Mouse (Mus musculus) myocyte (in vitro differentiated cells): ENCODE measurements around the gene Cux1. TPM values are rescaled to one million over a fixed set of nuclear protein-coding genes. Genes with fewer than 3 reads are reported as not detected.

ENCODE experiments used
- H3K27me3 ChIP-seq: one replicate; pipeline ENCODE4 v1.6.1; 2011; ENCODE audit not compliant: control insufficient read depth, insufficient read depth, insufficient read length
- H3K36me3 ChIP-seq: one replicate; pipeline ENCODE4 v1.6.1; 2011; ENCODE audit not compliant: control insufficient read depth, insufficient read depth
- H3K4me2 ChIP-seq: one replicate; pipeline ENCODE4 v1.6.1; 2011; ENCODE audit warnings: low read depth, control low read depth
- H3K4me3 ChIP-seq: one replicate; pipeline ENCODE4 v1.5.1; 2011; ENCODE audit warnings: mild to moderate bottlenecking, control low read depth, moderate library complexity
- H3K79me2 ChIP-seq: one replicate; pipeline ENCODE4 v1.6.1; 2011; ENCODE audit not compliant: control insufficient read depth, insufficient read depth
- H3ac ChIP-seq: one replicate; pipeline ENCODE4 v1.6.1; 2011; ENCODE audit not compliant: control insufficient read depth, insufficient read length
- CEBPB ChIP-seq: IDR thresholded peaks from 2 replicates; pipeline ENCODE4 v1.6.1; 2011; ENCODE audit warnings: mild to moderate bottlenecking, moderate library complexity; ENCODE audit not compliant: poor library complexity, insufficient read depth, severe bottlenecking
- E2F4 ChIP-seq: IDR thresholded peaks from one replicate; pipeline ENCODE4 v1.6.1; 2011; ENCODE audit warnings: mild to moderate bottlenecking, control low read depth, moderate library complexity; ENCODE audit not compliant: insufficient read depth
- MAX ChIP-seq: IDR thresholded peaks from one replicate; pipeline ENCODE4 v1.6.1; 2011; ENCODE audit warnings: low read depth, mild to moderate bottlenecking, control low read depth
- MYOD1 ChIP-seq, 3 experiments: IDR thresholded peaks; one replicate each; pipeline ENCODE4 v1.6.1; 2011; ENCODE audit warnings: control low read depth in 2 of 3, low read depth in 2 of 3, mild to moderate bottlenecking in 2 of 3, moderate library complexity in 1 of 3; ENCODE audit not compliant: insufficient read length in 2 of 3, control insufficient read depth in 1 of 3
- MYOG ChIP-seq, 3 experiments: IDR thresholded peaks; one replicate each; pipeline ENCODE4 v1.6.1; 2011; ENCODE audit warnings: control low read depth in 2 of 3, low read depth in 2 of 3, mild to moderate bottlenecking in 2 of 3; ENCODE audit not compliant: insufficient read length in 2 of 3, control insufficient read depth in 1 of 3, insufficient read depth in 1 of 3
- POLR2A ChIP-seq: IDR thresholded peaks from one replicate; pipeline ENCODE4 v1.6.1; 2011; ENCODE audit warnings: low read depth, mild to moderate bottlenecking, control low read depth, moderate library complexity; ENCODE audit not compliant: insufficient read length
- POLR2AphosphoS2 ChIP-seq: IDR thresholded peaks from one replicate; pipeline ENCODE4 v1.6.1; 2011; ENCODE audit warnings: low read depth, control low read depth; ENCODE audit not compliant: insufficient read length
- REST ChIP-seq: IDR thresholded peaks from one replicate; pipeline ENCODE4 v1.6.1; 2011; ENCODE audit warnings: mild to moderate bottlenecking, control low read depth, moderate library complexity; ENCODE audit not compliant: insufficient read depth, insufficient read length
- SRF ChIP-seq: IDR thresholded peaks from one replicate; pipeline ENCODE4 v1.6.1; 2011; ENCODE audit warnings: low read depth; ENCODE audit not compliant: control insufficient read depth, insufficient read length
- TCF12 ChIP-seq: IDR thresholded peaks from one replicate; pipeline ENCODE4 v1.6.1; 2011; ENCODE audit warnings: mild to moderate bottlenecking, control low read depth; ENCODE audit not compliant: poor library complexity, insufficient read depth, severe bottlenecking
- TCF3 ChIP-seq: IDR thresholded peaks from one replicate; pipeline ENCODE4 v1.6.1; 2011; ENCODE audit warnings: low read depth, control low read depth; ENCODE audit not compliant: insufficient read length
- USF1 ChIP-seq: IDR thresholded peaks from one replicate; pipeline ENCODE4 v1.6.1; 2011; ENCODE audit warnings: low read depth, mild to moderate bottlenecking, control low read depth, moderate library complexity
- polyA plus RNA-seq: library from polyadenylated mRNA; unstranded; fragments of >200 nt; fragmentation: generic; extraction: Trizol; gene quantifications from one replicate; pipeline ENCODE4 v1.2.1, GENCODE M21; 2012; ENCODE audit warnings: missing spikeins

The Cux1 gene
- polyA plus RNA-seq, 1 experiment, result 50.7 TPM

- H3K27me3 ChIP-seq, result no peaks in the 10 kb centered on the region
- no peak overlapping the region for H3K4me3 ChIP-seq
- TF ChIP-seq SRF (no peak), MYOD1 (IDR thresholded peaks at IDR 0.05; ENCODE audit: control insufficient read depth in 1 of 3, insufficient read length in 2 of 3, low read depth in 2 of 3) (peak in 1 of 3 experiments; percentile 44), MAX (no peak)
- H3K4me2 ChIP-seq, result no peak overlapping the region
- no peaks in the 10 kb centered on the region for H3K79me2 ChIP-seq
- H3ac ChIP-seq, result no peak overlapping the region
- peaks cover 22% of the 10 kb centered on the region for H3K36me3 ChIP-seq
Measured at GRCm38 (mm10) chr5:136289776-136290175, 277.5 kb downstream of the Cux1 start.

- no peaks in the 10 kb centered on the region for H3K79me2 ChIP-seq
- no peak overlapping the region for H3ac ChIP-seq
- H3K27me3 ChIP-seq, result no peaks in the 10 kb centered on the region
- no peak for TF ChIP-seq MYOD1 (IDR thresholded peaks at IDR 0.05; ENCODE audit: control insufficient read depth in 1 of 3, insufficient read length in 2 of 3, low read depth in 2 of 3)
- H3K4me2 ChIP-seq, result no peak overlapping the region
- H3K36me3 ChIP-seq, result peaks cover 30% of the 10 kb centered on the region
- no peak overlapping the region for H3K4me3 ChIP-seq
Measured at GRCm38 (mm10) chr5:136288351-136289081, 278.8 kb downstream of the Cux1 start.

- Histone ChIP-seq H3K27me3 (no peaks in the 10 kb centered on the region), H3K79me2 (no peaks in the 10 kb centered on the region), H3K36me3 (peaks cover 29% of the 10 kb centered on the region), H3K4me3 (no peak overlapping the region), H3ac (no peak overlapping the region), H3K4me2 (no peak overlapping the region)
- TF ChIP-seq SRF (no peak), MYOD1 (IDR thresholded peaks at IDR 0.05; ENCODE audit: control insufficient read depth in 1 of 3, insufficient read length in 2 of 3, low read depth in 2 of 3) (no peak), TCF12 (no peak), REST (no peak), POLR2AphosphoS2 (no peak), MYOG (IDR thresholded peaks at IDR 0.05; ENCODE audit: control insufficient read depth in 1 of 3, insufficient read depth in 1 of 3, insufficient read length in 2 of 3, low read depth in 2 of 3) (no peak), POLR2A (no peak), USF1 (no peak), TCF3 (no peak), CEBPB (no peak), MAX (no peak), E2F4 (no peak)
Measured at GRCm38 (mm10) chr5:136286566-136286965, 280.7 kb downstream of the Cux1 start.

GRCm38 (mm10) chr5:136285106-136285505, 282.2 kb downstream of the Cux1 start:
- Histone ChIP-seq H3K4me3 (no peak overlapping the region), H3ac (no peak overlapping the region), H3K79me2 (no peaks in the 10 kb centered on the region), H3K4me2 (no peak overlapping the region), H3K27me3 (no peaks in the 10 kb centered on the region), H3K36me3 (peaks cover 32% of the 10 kb centered on the region)
- no peak for TF ChIP-seq MYOD1 (IDR thresholded peaks at IDR 0.05; ENCODE audit: control insufficient read depth in 1 of 3, insufficient read length in 2 of 3, low read depth in 2 of 3)

GRCm38 (mm10) chr5:136281351-136281750, 285.9 kb downstream of the Cux1 start:
- no peaks in the 10 kb centered on the region for H3K79me2 ChIP-seq
- no peak overlapping the region for H3ac ChIP-seq
- H3K36me3 ChIP-seq, result peaks cover 51% of the 10 kb centered on the region
- no peak overlapping the region for H3K4me3 ChIP-seq
- TF ChIP-seq MYOD1 (IDR thresholded peaks at IDR 0.05; ENCODE audit: control insufficient read depth in 1 of 3, insufficient read length in 2 of 3, low read depth in 2 of 3) (no peak), E2F4 (no peak), POLR2A (no peak)
- H3K4me2 ChIP-seq, result no peak overlapping the region
- no peaks in the 10 kb centered on the region for H3K27me3 ChIP-seq

GRCm38 (mm10) chr5:136274739-136275138, 292.6 kb downstream of the Cux1 start:
- TF ChIP-seq MAX (no peak), MYOG (IDR thresholded peaks at IDR 0.05; ENCODE audit: control insufficient read depth in 1 of 3, insufficient read depth in 1 of 3, insufficient read length in 2 of 3, low read depth in 2 of 3) (no peak), USF1 (no peak), POLR2A (no peak), E2F4 (no peak), CEBPB (no peak)
- Histone ChIP-seq H3K4me2 (no peak overlapping the region), H3K79me2 (no peaks in the 10 kb centered on the region), H3K27me3 (no peaks in the 10 kb centered on the region), H3ac (no peak overlapping the region), H3K36me3 (peaks cover 28% of the 10 kb centered on the region), H3K4me3 (no peak overlapping the region)
